ENCODE assay signal across 29 mouse cellular contexts in the genomic region with DNA sequence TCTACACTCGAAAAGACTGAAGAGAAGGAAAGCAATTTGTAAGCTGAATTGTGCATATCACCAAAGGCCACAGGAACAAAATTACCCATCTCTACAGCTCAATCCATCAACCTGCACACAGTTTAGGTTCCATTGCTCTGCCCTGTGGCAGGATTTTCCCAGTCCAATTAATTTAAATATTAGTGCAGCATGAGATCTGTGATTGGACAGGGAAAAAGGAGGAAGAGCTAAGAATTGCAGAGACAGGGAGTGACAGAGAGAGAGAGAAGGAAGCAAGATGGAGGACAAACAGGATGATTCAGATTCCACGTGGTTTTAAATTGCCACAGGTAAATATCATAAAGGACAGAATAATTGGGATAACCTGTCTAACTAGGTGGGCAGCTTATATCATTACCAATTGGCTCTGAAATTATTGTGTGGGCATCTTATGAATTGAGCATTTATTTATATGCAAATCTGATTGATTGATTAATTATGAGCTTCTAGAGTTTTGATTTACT. TPM values are rescaled to one million over a fixed set of nuclear protein-coding genes. Genes with fewer than 3 reads are reported as not detected.
DNase-seq lines count a peak whose midpoint lies in the region; ATAC-seq lines count a peak whose summit lies in the region.
"Had no signal": no experiment of that assay in that cellular context is flagged by ENCODE, and none has a peak within 500 bp of the region (broad histone marks: within the 10 kb centered on the region; RNA-seq: fewer than 3 reads in every experiment).

No protein-coding gene starts in this region.

- no peaks in the 10 kb centered on the region for H3K9me3 ChIP-seq in hindbrain, embryonic 13.5 days
- H3K9me3 ChIP-seq in hindbrain, embryonic 11.5 days (ENCODE audit: control insufficient read depth, low read length): no peaks in the 10 kb centered on the region
- H3K9me3 ChIP-seq in midbrain, embryonic 16.5 days (replicated peaks; ENCODE audit: control insufficient read depth, low read length, poor library complexity, severe bottlenecking): no peaks in the 10 kb centered on the region
- no peaks in the 10 kb centered on the region for H3K9me3 ChIP-seq in midbrain, embryonic 11.5 days (ENCODE audit: control insufficient read depth, low read length)
- no peaks in the 10 kb centered on the region for H3K9me3 ChIP-seq in forebrain, embryonic 11.5 days (ENCODE audit: control insufficient read depth, low read length)
- H3K9me3 ChIP-seq: embryonic facial prominence, embryonic 15.5 days; forebrain, embryonic 15.5 days; heart, embryonic 13.5 days; limb, embryonic 12.5 days had no signal

- H3K4me2 ChIP-seq in hindbrain, embryonic 13.5 days: peak overlapping the region; percentile 24; the same call in 1 of the 2 replicates
- H3K4me2 ChIP-seq in hindbrain, embryonic 11.5 days (replicated peaks; ENCODE audit: low read depth, low read length): no peak overlapping the region
- peak overlapping the region; percentile 3; the same call in 1 of the 2 replicates for H3K4me2 ChIP-seq in midbrain, embryonic 16.5 days (ENCODE audit: low read length)
- no peak overlapping the region for H3K4me2 ChIP-seq in midbrain, embryonic 11.5 days
- H3K4me2 ChIP-seq in forebrain, embryonic 11.5 days (ENCODE audit: low read depth, low read length, severe bottlenecking): no peak overlapping the region
- H3K4me2 ChIP-seq: embryonic facial prominence, embryonic 15.5 days; forebrain, embryonic 15.5 days; heart, embryonic 13.5 days; limb, embryonic 12.5 days; liver, embryonic 11.5 days had no signal

- H3K36me3 ChIP-seq in hindbrain, embryonic 13.5 days: no peaks in the 10 kb centered on the region
- no peaks in the 10 kb centered on the region for H3K36me3 ChIP-seq in hindbrain, embryonic 11.5 days (ENCODE audit: control insufficient read depth, insufficient read depth, low read length)
- no peaks in the 10 kb centered on the region for H3K36me3 ChIP-seq in midbrain, embryonic 16.5 days (ENCODE audit: control insufficient read depth, insufficient read depth, low read length)
- no peaks in the 10 kb centered on the region for H3K36me3 ChIP-seq in midbrain, embryonic 11.5 days (ENCODE audit: control insufficient read depth, insufficient read depth, low read length)
- H3K36me3 ChIP-seq in forebrain, embryonic 11.5 days (ENCODE audit: control insufficient read depth, insufficient read depth, low read length): no peaks in the 10 kb centered on the region
- H3K36me3 ChIP-seq: embryonic facial prominence, embryonic 15.5 days; forebrain, embryonic 15.5 days; heart, embryonic 13.5 days; limb, embryonic 12.5 days had no signal

- ATAC-seq in hindbrain, embryonic 13.5 days (ENCODE audit: low FRiP score): no peak
- ATAC-seq in hindbrain, embryonic 11.5 days (ENCODE audit: low FRiP score): no peak
- ATAC-seq in midbrain, embryonic 16.5 days: no peak
- ATAC-seq in midbrain, embryonic 11.5 days (ENCODE audit: low FRiP score): no peak
- ATAC-seq in forebrain, embryonic 11.5 days (replicated peaks; ENCODE audit: low FRiP score): no peak
- ATAC-seq: forebrain, embryonic 15.5 days; inflammation-experienced regulatory T-cells, adult 6 months; Patski had no signal

- WGBS in hindbrain, embryonic 13.5 days: 75% methylated on average over 2 of the region's 2 CpGs
- 74% methylated on average over 2 of the region's 2 CpGs for WGBS in hindbrain, embryonic 11.5 days
- 69% methylated on average over 2 of the region's 2 CpGs for WGBS in midbrain, embryonic 16.5 days
- WGBS in midbrain, embryonic 11.5 days: 73% methylated on average over 2 of the region's 2 CpGs
- WGBS in forebrain, embryonic 11.5 days: 84% methylated on average over 2 of the region's 2 CpGs

- no peaks in the 10 kb centered on the region for H3K27me3 ChIP-seq in hindbrain, embryonic 13.5 days
- no peaks in the 10 kb centered on the region for H3K27me3 ChIP-seq in hindbrain, embryonic 11.5 days (ENCODE audit: control insufficient read depth, insufficient read depth, low read length)
- no peaks in the 10 kb centered on the region for H3K27me3 ChIP-seq in midbrain, embryonic 16.5 days (ENCODE audit: control insufficient read depth, insufficient read depth, low read depth, low read length)
- no peaks in the 10 kb centered on the region for H3K27me3 ChIP-seq in midbrain, embryonic 11.5 days (ENCODE audit: control insufficient read depth, insufficient read depth, low read length)
- H3K27me3 ChIP-seq in forebrain, embryonic 11.5 days (ENCODE audit: control insufficient read depth, insufficient read depth, low read length): no peaks in the 10 kb centered on the region
- H3K27me3 ChIP-seq: embryonic facial prominence, embryonic 15.5 days; forebrain, embryonic 15.5 days; heart, embryonic 13.5 days; limb, embryonic 12.5 days; Patski had no signal

- peak overlapping the region; percentile 7; the same call in 1 of the 2 replicates for H3K4me3 ChIP-seq in hindbrain, embryonic 13.5 days
- H3K4me3 ChIP-seq in hindbrain, embryonic 11.5 days (ENCODE audit: low read depth, low read length): no peak overlapping the region
- H3K4me3 ChIP-seq in midbrain, embryonic 16.5 days (ENCODE audit: low read depth, low read length): no peak overlapping the region
- no peak overlapping the region for H3K4me3 ChIP-seq in midbrain, embryonic 11.5 days (ENCODE audit: low read depth, low read length)
- no peak overlapping the region for H3K4me3 ChIP-seq in forebrain, embryonic 11.5 days (ENCODE audit: low read depth, low read length)
- H3K4me3 ChIP-seq: embryonic facial prominence, embryonic 15.5 days; forebrain, embryonic 15.5 days; heart, adult 2 months; heart, embryonic 13.5 days; limb, embryonic 12.5 days had no signal

- H3K9ac ChIP-seq in hindbrain, embryonic 13.5 days: no peak overlapping the region
- no peak overlapping the region for H3K9ac ChIP-seq in hindbrain, embryonic 11.5 days (ENCODE audit: low read depth, low read length)
- H3K9ac ChIP-seq in midbrain, embryonic 16.5 days (ENCODE audit: low read depth, low read length): no peak overlapping the region
- no peak overlapping the region for H3K9ac ChIP-seq in midbrain, embryonic 11.5 days (ENCODE audit: low read length)
- no peak overlapping the region for H3K9ac ChIP-seq in forebrain, embryonic 11.5 days (ENCODE audit: low read length)
- H3K9ac ChIP-seq: embryonic facial prominence, embryonic 15.5 days; forebrain, embryonic 15.5 days; heart, embryonic 13.5 days; limb, embryonic 12.5 days had no signal

- H3K27ac ChIP-seq in hindbrain, embryonic 13.5 days: 0 out of 2 replicates have a peak overlapping the region, but pooled peaks have one; percentile 5
- no peak overlapping the region for H3K27ac ChIP-seq in hindbrain, embryonic 11.5 days (ENCODE audit: low read depth, low read length)
- H3K27ac ChIP-seq in midbrain, embryonic 16.5 days (ENCODE audit: low read length): no peak overlapping the region
- no peak overlapping the region for H3K27ac ChIP-seq in midbrain, embryonic 11.5 days (ENCODE audit: low read depth, low read length)
- no peak overlapping the region for H3K27ac ChIP-seq in forebrain, embryonic 11.5 days (ENCODE audit: low read depth, low read length)
- H3K27ac ChIP-seq: embryonic facial prominence, embryonic 15.5 days; forebrain, embryonic 15.5 days; heart, adult 2 months; heart, embryonic 13.5 days; limb, embryonic 12.5 days had no signal

- no peak for DNase-seq in hindbrain, embryonic 11.5 days (ENCODE audit: low spot score)
- DNase-seq in midbrain, embryonic 11.5 days (ENCODE audit: low spot score, missing footprints): no peak
- DNase-seq in R1 (ENCODE audit: low read depth, low spot score): peak; percentile 50
- no peak for DNase-seq in forebrain, embryonic 11.5 days (ENCODE audit: low spot score)
- DNase-seq in gastrocnemius, postnatal 25 days: no peak
- DNase-seq: adrenal gland, postnatal 14 days; cerebellum, adult 2 months; cerebellum, postnatal 36 days; gastrocnemius, postnatal 14 days; heart, adult 2 months; heart, postnatal 14 days; kidney, adult 18-20 months; kidney, postnatal 4 days; lung, adult 18-20 months; lung, postnatal 10 days; thymus, adult 18-20 months; thymus, postnatal 36 days had no signal

- H3K4me1 ChIP-seq in hindbrain, embryonic 13.5 days (replicated peaks): no peaks in the 10 kb centered on the region; the same call in 1 of the 2 replicates
- H3K4me1 ChIP-seq in hindbrain, embryonic 11.5 days (replicated peaks; ENCODE audit: control insufficient read depth, insufficient read depth, low read length): no peaks in the 10 kb centered on the region
- no peaks in the 10 kb centered on the region for H3K4me1 ChIP-seq in midbrain, embryonic 16.5 days (ENCODE audit: control insufficient read depth, insufficient read depth, low read length)
- no peaks in the 10 kb centered on the region for H3K4me1 ChIP-seq in midbrain, embryonic 11.5 days (ENCODE audit: control insufficient read depth, insufficient read depth, low read length)
- H3K4me1 ChIP-seq in forebrain, embryonic 11.5 days (replicated peaks; ENCODE audit: control insufficient read depth, insufficient read depth, low read length): no peaks in the 10 kb centered on the region
- H3K4me1 ChIP-seq: forebrain, embryonic 15.5 days; heart, embryonic 13.5 days had no signal

RNA-seq across cellular contexts. Expression of a gene that starts 25.0 kb away (rescaled TPM):
- polyA plus RNA-seq in hindbrain, embryonic 13.5 days (2015; fragmentation: Nextera tagmentation; extraction: Ambion mirVana): not detected in 2 replicates
- 0.31 TPM in 1 of 2 replicates, not detected in the other for polyA plus RNA-seq in hindbrain, embryonic 11.5 days (2014; fragmentation: Nextera tagmentation; extraction: Ambion mirVana)
- not detected in 2 replicates for polyA plus RNA-seq in midbrain, embryonic 16.5 days (2015; fragmentation: Nextera tagmentation; extraction: Ambion mirVana)
- not detected in 2 replicates for polyA plus RNA-seq in midbrain, embryonic 11.5 days (2014; fragmentation: Nextera tagmentation; extraction: Ambion mirVana)
- not detected in 2 replicates for polyA plus RNA-seq in forebrain, embryonic 11.5 days (2014; fragmentation: Nextera tagmentation; extraction: Ambion mirVana)
- total RNA-seq in gastrocnemius, postnatal 25 days (2021): under 1 TPM; 0.33 to 0.78 TPM
- total RNA-seq: left cerebral cortex, postnatal 14 days; megakaryocyte progenitor cell, adult 5-6 weeks; neutrophil, adult 5-6 weeks had no signal
- polyA plus RNA-seq: cerebellum, adult 2 months; forebrain, embryonic 15.5 days; inflammation-experienced regulatory T-cells, adult 6 months; limb, embryonic 12.5 days had no signal

RNA-seq across cellular contexts. Expression of a gene that starts 27.6 kb away (rescaled TPM):
- 8.5 and 9.9 TPM in 2 replicates for polyA plus RNA-seq in hindbrain, embryonic 13.5 days (2015; fragmentation: Nextera tagmentation; extraction: Ambion mirVana)
- polyA plus RNA-seq in hindbrain, embryonic 11.5 days (2014; fragmentation: Nextera tagmentation; extraction: Ambion mirVana): 13.1 and 14.7 TPM in 2 replicates
- polyA plus RNA-seq in midbrain, embryonic 16.5 days (2015; fragmentation: Nextera tagmentation; extraction: Ambion mirVana): 7.8 and 9.5 TPM in 2 replicates
- polyA plus RNA-seq in midbrain, embryonic 11.5 days (2014; fragmentation: Nextera tagmentation; extraction: Ambion mirVana): 11.7 and 13.8 TPM in 2 replicates
- 17.2 and 17.9 TPM in 2 replicates for polyA plus RNA-seq in forebrain, embryonic 11.5 days (2014; fragmentation: Nextera tagmentation; extraction: Ambion mirVana)
- total RNA-seq in gastrocnemius, postnatal 25 days (2021): 1 to 10 TPM; 4.6 to 5.4 TPM
- total RNA-seq: neutrophil, adult 5-6 weeks had no signal

RNA-seq across cellular contexts. Expression of a gene that starts 48.1 kb away (rescaled TPM):
- 214 and 228 TPM in 2 replicates for polyA plus RNA-seq in hindbrain, embryonic 13.5 days (2015; fragmentation: Nextera tagmentation; extraction: Ambion mirVana)
- 207 and 224 TPM in 2 replicates for polyA plus RNA-seq in hindbrain, embryonic 11.5 days (2014; fragmentation: Nextera tagmentation; extraction: Ambion mirVana)
- 180 and 200 TPM in 2 replicates for polyA plus RNA-seq in midbrain, embryonic 16.5 days (2015; fragmentation: Nextera tagmentation; extraction: Ambion mirVana)
- 233 and 236 TPM in 2 replicates for polyA plus RNA-seq in midbrain, embryonic 11.5 days (2014; fragmentation: Nextera tagmentation; extraction: Ambion mirVana)
- polyA plus RNA-seq in forebrain, embryonic 11.5 days (2014; fragmentation: Nextera tagmentation; extraction: Ambion mirVana): 200 and 225 TPM in 2 replicates
- 100 to 1,000 TPM; 152 to 156 TPM for total RNA-seq in gastrocnemius, postnatal 25 days (2021)

Comparison
In these comparisons a context has a peak if more than half of its experiments do, and no peak if none do; other contexts are left out.
1. H3K4me2 ChIP-seq: peak in hindbrain, embryonic 13.5 days (single experiment) and midbrain, embryonic 16.5 days (single experiment); none in hindbrain, embryonic 11.5 days (single experiment), midbrain, embryonic 11.5 days (single experiment) and forebrain, embryonic 11.5 days (single experiment).